Mouse (Mus musculus): ENCODE measurements around the gene Wwp2. TPM values are rescaled to one million over a fixed set of nuclear protein-coding genes. Genes with fewer than 3 reads are reported as not detected.

Gene Wwp2
- total RNA-seq, 2 experiments from 2014 or later, result 37.1 to 38.8 TPM

GRCm38 (mm10) chr8:107504239-107504985 is 68.2 kb downstream of the Wwp2 start:
- DNase-seq (ENCODE audit: low spot score in 2 of 2), result no peak

GRCm38 (mm10) chr8:107505271-107505670 is 69.1 kb downstream of the Wwp2 start:
- DNase-seq (ENCODE audit: low spot score in 2 of 2), result no peak

- no peak for DNase-seq (ENCODE audit: low spot score in 2 of 2)
Measured at GRCm38 (mm10) chr8:107507019-107507418, 70.9 kb downstream of the Wwp2 start.

GRCm38 (mm10) chr8:107510204-107510603 is 74.0 kb downstream of the Wwp2 start:
- DNase-seq (ENCODE audit: low spot score in 2 of 2), result no peak

GRCm38 (mm10) chr8:107510766-107511165 is 74.6 kb downstream of the Wwp2 start:
- DNase-seq (ENCODE audit: low spot score in 2 of 2), result no peak

GRCm38 (mm10) chr8:107513249-107513648 is 77.1 kb downstream of the Wwp2 start:
- no peak for DNase-seq (ENCODE audit: low spot score in 2 of 2)

GRCm38 (mm10) chr8:107514949-107515721 is 79.0 kb downstream of the Wwp2 start:
- no peak for DNase-seq (ENCODE audit: low spot score in 2 of 2)

- no peak for DNase-seq (ENCODE audit: low spot score in 2 of 2)
Measured at GRCm38 (mm10) chr8:107518726-107519125, 82.6 kb downstream of the Wwp2 start.

GRCm38 (mm10) chr8:107519860-107520259 is 83.7 kb downstream of the Wwp2 start:
- peak; percentile 22 to 29 for DNase-seq (ENCODE audit: low spot score in 2 of 2)

- DNase-seq (ENCODE audit: low spot score in 2 of 2), result no peak
Measured at GRCm38 (mm10) chr8:107521788-107522554, 85.8 kb downstream of the Wwp2 start.

GRCm38 (mm10) chr8:107522555-107522833 is 86.3 kb downstream of the Wwp2 start:
- peak in 1 of 2 experiments; percentile 34 for DNase-seq (ENCODE audit: low spot score in 2 of 2)

GRCm38 (mm10) chr8:107524535-107524934 is 88.4 kb downstream of the Wwp2 start:
- no peak for DNase-seq (ENCODE audit: low spot score in 2 of 2)

- DNase-seq (ENCODE audit: low spot score in 2 of 2), result no peak
Measured at GRCm38 (mm10) chr8:107528786-107529185, 92.6 kb downstream of the Wwp2 start.

- DNase-seq (ENCODE audit: low spot score in 2 of 2), result no peak
Measured at GRCm38 (mm10) chr8:107537472-107537871, 101.3 kb downstream of the Wwp2 start.

GRCm38 (mm10) chr8:107540623-107541022 is 104.5 kb downstream of the Wwp2 start:
- no peak for DNase-seq (ENCODE audit: low spot score in 2 of 2)

- no peak for DNase-seq (ENCODE audit: low spot score in 2 of 2)
Measured at GRCm38 (mm10) chr8:107541369-107541768, 105.2 kb downstream of the Wwp2 start.

- no peak for DNase-seq (ENCODE audit: low spot score in 2 of 2)
Measured at GRCm38 (mm10) chr8:107542151-107542550, 106.0 kb downstream of the Wwp2 start.

- DNase-seq (ENCODE audit: low spot score in 2 of 2), result no peak
Measured at GRCm38 (mm10) chr8:107543714-107544113, 107.5 kb downstream of the Wwp2 start.

GRCm38 (mm10) chr8:107544211-107544610 is 108.0 kb downstream of the Wwp2 start:
- DNase-seq (ENCODE audit: low spot score in 2 of 2), result no peak

- DNase-seq (ENCODE audit: low spot score in 2 of 2), result no peak
Measured at GRCm38 (mm10) chr8:107544651-107545174, 108.5 kb downstream of the Wwp2 start.

GRCm38 (mm10) chr8:107545621-107546152 is 109.5 kb downstream of the Wwp2 start:
- no peak for DNase-seq (ENCODE audit: low spot score in 2 of 2)
